Mouse (Mus musculus) right cerebral cortex, postnatal 10 days (tissue): ENCODE data around the gene Meis1.

ENCODE experiments used
- DNase-seq, 2 experiments: peaks; one replicate each; pipeline ENCODE4 v3.0.0; 2021; ENCODE audit warnings: low spot score in 2 of 2

Meis1 gene

DNA sequence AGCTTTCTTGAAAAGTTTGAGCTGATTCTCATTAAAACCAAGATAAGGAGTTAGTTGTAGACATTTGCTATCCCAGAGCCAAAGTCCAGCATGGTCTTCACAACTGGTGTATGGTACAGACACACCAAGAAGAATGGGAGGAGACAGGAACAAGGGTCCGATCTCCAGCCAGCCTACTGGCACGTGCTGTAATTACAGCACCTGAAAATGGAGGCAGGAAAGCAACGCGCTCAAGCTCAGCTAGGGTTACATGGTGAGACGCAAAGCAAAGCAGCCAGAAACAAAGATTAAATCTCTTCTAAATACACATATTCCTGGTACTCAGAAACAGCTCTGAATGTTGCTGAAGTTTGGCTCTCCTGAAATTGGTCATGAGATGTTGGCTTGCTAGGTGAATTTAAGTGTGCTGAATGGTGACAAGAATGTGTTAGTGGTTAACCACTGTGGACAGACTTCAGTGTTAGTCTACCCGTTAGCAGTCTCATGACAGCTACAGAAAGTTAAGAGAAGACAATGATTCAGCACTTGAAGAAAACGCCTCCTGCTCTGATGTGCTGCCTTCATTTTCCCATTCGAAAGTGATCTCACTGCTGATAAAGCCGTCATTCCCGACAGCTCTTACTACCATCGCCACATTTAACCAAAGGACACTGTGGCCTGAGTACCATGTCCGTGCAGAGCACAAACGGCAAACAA lies 70.0 kb downstream of the Meis1 start:
- DNase-seq: no peak

DNA sequence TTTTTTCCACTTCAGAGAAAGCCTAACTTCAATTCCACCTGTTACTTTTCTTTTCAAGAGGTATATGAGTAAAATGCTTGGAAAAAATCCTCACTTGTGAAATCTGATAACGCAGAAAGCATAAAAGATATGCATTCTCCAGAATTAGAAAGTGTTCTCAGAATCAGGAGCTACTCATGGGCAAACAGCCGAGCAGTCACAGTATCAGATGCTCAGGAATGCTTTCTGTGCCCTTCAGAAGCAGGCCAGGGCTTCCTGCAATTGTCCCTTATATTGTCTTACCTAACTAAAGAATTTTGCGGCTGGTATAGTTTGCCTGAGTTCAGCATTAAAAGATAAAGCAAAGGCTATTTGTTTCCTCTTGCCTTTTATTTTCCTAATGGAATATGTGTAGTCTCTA lies 71.4 kb downstream of the Meis1 start:
- DNase-seq: no peak

DNA sequence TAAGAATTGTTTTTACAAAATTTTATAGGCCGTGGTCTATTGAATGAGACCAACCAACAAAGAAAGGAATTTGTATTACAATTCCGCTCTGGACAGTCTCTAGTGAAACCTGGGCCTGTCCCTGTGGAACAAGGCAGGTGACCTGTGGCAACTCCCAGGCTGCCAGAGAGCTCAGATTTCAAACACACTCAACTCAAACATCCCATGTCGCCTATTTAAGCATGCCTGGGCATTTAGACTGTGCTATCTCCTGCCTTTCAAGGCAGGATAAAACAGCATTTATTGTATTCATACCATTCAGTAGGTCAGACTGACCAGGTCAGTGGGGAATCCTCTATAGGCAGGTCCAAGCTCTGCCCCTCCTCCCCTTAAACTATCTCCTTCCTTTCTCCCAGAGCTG lies 73.0 kb downstream of the Meis1 start:
- DNase-seq: no peak

DNA sequence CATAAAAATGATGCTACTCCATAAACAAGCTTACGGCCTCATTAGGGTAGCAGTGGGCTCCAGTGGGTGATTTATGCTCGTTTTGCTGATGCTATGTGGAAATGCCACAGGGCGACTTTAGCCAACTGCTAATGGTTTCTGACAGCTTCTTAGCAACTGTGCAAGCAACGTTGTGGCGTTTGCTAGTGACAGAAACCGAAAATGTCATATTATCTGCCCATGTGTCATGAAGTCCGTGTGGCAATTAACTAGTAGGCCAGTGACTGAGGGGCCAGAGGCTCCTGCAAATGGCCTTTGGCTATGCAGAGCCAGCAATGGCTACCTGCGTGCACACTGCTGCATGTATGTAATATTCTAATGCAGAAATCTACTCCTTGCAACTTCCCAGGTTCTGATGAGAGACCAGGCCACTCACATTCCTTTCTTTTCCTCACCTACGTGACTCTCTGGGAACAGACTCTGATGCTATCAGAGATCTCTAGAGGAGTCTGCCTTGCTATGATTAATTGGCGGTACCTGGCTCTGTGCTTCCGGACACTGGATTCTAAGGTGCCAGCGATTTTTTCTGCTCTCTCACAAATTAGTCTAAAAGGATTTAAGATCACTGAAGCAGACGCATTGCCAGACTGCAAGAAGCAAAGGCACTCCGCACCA lies 73.7 kb downstream of the Meis1 start:
- no peak for DNase-seq

DNA sequence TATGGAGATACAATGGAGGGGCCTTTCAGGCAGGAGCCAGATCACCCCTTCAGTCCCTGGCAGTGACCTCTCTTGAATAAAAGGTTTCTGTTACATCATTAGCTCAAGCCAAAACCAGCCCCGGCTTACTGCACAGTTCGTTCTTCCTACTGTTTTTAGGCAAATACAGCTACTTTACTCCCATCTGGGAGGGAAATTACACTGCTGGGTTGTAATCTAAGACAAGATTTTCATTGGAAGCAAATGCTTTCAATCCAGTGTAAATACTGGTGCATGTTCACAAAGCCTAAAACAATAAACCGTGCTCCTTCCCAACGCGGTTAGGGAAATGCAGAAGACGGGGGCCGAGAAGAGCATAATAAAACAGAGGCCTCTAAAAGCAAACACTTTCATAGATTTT lies 74.6 kb downstream of the Meis1 start:
- no peak for DNase-seq

DNA sequence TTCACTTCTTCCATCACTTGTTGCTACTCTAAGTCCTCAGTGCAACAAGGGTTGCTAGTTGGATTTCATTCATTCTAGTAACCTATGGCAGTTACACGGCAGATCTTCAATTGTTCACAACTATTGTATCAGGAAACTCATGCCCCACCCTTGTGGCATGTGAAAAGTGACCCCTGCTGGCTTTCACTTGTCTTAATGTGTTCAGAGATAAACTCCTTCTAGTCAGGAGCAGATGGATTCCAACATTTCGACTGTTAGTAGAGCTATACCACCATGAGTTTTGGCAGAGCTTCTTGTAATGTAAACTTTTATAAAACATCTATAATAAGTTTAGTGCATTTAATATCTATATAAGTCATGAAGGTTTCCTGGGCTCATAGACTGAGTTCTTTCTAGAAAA lies 75.8 kb downstream of the Meis1 start:
- no peak for DNase-seq

DNA sequence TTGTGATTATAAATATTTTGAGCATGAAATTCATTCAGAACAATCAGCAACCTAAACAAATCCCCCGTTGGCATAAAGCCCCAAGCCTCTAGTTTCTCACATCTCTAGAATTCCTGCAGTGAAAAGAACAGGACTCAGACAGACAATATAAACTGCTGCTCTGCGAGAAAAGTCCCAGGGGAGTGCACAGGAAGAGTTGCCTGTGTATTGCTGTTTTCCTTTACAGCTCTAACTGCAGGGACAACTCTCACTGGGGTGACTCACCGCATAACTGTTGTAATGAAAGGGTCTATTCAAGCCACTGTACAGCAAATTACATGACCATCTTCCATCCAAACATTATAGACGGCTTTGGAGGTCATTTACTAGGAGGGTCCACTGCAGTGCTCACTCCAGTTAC lies 77.9 kb downstream of the Meis1 start:
- no peak for DNase-seq

DNA sequence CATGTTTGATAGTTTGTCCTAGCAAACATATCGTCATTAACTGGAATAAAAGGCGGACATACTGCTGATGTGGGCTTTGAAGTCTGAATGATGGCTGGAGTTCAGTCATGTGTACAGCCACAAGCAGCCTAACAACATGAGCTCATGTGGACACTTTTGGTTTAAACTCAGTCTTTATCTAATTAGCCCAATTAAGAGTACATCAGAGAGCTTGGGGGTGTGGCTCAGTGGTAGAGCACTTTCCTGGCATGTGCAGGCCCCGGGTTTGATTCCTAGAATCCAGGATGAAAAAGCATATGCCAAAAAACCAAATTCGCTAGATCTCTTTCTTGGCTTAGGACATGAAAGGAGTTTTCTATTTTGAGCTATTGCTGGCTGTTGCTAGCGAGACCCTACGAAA lies 83.9 kb downstream of the Meis1 start:
- DNase-seq: no peak

DNA sequence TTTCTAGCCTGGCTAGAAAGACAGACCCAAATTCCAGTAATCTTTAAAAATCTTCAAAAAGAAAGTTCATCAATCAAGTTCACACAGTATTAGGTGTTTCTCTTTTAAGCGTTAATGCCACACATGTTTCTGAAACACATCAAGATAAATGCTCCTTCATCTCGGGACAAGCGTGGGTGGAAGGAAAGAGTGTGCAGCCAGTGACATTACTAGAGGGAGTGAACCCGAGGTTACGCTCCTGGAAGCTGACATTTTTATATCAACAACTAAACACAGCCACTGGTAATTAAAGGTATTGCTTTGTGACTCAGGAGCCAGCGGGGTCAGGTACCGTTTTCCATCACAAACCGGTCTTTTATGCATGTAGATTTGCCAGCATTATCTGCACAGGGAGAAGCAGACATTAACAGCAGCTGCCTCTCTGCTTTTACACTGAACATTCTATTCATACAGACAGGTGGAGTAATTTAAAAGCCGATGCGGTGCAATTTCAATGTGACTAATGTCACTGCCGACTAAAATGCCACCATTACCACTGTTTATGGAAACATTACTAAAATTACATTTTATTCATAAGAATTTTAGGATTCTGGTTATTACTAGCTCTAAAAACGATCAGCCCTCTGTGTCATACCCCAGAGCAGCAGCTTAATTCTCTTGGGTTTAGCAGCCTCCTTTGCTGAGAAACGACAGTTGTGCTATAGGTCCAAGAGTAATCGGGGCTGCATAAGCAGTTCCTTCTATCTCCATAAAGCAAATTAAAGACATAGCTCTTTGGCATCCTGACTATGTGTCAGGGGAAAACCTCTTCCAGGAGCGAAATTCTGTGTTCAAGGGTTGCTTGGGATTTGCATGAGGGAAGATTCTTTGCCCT lies 87.5 kb downstream of the Meis1 start:
- no peak for DNase-seq

DNA sequence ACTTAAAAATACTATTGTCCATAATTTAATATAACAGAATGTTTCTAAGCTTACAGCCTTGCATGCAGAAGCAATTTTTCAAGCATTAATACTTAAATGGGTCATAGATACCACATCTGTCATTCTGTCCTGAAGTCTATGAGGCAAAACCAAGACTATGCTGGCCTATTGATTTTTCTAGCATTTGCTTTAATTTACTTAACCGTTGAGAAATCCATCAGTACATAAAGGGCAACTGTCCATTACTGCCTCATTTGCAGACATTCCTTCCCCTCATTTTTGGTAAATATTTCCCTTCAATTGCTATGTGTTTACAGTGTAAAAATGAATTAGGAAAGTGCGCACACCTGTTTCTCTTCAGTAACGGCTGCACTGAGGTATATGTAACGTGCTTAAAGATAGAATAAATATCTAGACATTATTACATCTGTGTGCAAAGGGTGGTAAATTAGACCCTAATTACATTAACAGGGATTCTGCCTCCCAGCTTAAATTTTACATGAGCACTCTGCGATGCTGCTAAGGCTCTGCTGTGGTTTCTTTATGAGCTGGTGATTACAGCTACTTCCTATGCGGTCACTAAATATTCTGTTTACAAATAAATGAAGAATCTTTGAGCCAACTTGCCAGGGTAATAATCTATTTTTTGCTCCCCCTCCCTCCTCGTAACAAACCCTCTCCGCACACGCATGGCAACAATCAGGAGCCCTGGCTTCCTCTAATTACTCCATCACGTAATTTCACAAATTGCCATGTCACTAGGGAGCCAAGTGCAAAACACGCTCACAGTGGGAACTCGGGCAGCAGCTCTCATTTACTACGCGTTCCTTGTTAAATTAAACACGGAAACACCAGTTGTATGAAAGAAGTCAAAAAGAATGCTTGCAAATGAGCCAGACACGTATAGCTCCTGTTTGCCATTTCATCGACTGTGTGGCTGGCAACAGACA lies 88.7 kb downstream of the Meis1 start:
- DNase-seq: no peak

DNA sequence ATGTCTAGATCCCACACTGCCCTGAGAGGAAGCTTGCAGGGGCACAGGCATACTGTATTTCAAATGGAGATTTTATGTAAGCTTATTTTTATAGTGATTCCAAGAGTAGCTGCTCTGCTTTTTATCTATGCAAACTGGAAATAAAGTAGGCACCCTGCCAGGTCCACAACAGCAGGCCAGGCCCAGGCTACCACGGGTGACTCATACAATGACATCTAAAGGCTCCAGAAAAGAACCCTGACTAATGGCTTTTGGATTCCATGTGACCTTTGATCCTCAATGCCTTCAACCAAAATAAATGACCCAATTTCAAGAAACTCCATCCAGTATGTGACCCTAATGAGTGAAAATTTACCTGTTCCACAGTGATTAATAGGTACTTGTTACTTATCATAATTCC lies 91.4 kb downstream of the Meis1 start:
- DNase-seq: no peak

DNA sequence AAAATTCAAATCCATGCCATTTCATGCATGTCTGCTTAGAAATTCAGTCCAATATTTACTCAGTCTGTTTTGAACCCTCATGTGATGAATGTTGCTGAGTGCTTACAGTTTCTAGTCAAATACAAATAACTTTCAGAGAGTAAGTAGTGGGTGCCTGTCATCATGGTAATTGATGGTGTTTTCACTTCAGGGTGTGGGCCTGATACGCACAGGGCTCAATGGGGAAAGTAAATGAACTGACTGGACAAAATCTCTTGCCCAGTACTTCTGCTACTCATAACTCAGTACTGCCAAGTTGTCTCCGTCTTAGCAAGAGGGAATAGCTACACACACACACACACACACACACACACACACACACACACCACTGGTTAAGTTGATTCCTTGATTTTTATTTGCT lies 92.0 kb downstream of the Meis1 start:
- no peak for DNase-seq

DNA sequence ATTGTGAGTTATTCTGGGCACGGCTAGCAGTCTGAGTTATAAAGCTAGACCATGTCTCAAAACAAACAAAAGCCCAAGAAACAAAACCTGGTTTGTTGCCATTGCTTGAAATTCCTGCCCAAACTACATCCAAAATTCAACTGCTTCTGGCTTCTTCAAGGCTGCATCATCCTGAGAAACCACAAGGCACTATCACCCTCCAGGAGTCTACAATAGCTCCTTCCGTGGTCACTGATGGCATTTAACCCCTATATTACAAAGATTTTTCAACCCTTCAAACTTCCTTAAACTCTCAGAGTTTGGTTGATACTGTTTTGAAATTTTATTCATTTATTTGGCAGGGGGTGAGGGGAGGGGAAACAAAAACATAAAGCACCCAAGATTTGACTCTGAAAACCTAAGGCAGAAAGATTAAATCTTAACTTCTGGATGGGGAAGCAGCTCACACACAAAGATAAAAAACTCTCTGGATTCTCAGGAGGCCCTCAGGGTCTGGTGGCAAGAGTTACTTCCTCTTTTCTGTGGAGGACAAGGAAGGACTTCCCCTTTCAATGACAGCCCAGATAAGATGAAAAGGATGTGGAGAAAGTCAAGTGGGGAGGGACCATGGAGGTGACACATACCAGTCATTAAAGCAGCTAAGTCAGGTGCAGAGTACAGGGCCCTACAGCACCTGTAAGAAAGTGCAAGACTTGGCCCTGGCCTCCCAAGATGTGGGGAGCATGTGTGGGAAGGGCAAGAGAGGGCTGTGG lies 94.0 kb downstream of the Meis1 start:
- no peak for DNase-seq

DNA sequence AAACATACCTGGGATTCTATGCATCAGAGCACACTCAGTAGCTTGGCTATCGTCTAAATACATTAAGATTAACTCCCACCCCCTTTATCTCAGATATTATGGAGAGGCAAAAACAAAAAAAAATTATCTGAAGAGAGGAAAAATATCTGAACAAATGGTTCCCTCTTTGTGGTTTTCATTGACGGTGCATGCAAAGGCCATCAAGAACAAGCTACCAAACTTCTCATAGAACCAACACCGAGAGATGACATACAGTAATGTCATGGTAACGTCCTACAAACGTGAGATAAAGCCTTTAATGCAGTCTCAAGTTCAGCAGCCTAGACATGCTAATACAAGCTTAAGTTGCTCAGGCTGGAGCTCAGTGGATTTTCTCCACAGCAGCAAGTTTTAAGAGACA lies 95.5 kb downstream of the Meis1 start:
- no peak for DNase-seq

DNA sequence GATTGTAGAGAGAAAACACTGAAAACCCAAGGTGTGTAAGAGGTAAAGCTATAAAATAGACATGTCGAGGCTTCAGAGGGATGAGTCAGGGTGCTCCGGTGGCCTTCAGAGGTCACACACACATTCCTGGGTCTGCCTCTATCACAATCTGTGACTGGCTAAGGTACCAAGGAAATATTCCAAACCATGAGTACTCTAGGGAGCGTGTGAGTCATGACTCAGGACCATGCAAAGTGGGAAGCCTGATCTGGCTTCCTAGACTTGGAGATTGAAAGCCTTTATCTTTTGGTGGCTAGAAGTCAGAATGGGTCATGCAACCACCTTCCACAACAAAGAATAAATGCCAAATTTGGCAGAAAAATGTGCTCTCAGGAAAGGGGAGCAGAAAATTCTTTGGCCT lies 98.1 kb downstream of the Meis1 start:
- no peak for DNase-seq

DNA sequence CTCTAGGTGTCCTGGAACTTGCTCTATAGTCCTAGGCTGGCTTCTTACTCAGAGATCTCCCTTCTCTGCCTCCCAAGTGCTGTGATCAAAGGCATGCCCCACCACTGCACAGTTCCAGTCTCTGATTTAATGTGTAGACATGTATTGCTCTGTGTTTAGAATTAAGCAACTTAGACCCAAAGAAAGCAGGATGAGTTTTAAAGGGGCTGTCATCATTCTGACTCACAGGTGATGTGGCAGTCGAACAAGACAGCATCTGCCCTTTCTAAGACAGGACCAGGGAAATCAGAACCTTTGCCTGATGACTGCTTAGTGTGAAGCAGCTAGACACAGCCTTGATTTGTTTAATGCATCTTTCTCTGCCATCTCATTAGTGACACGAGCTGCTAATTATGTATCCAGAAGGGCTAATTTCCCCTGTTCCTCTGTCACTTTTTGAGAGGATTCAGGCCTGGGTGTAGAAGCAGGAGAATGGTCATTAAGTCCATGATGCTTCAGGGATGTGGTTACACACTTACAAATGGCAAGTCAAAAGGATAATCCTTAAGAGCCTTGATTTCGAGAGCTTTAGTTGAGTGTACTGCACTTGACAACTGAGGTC lies 99.5 kb downstream of the Meis1 start:
- DNase-seq: no peak

DNA sequence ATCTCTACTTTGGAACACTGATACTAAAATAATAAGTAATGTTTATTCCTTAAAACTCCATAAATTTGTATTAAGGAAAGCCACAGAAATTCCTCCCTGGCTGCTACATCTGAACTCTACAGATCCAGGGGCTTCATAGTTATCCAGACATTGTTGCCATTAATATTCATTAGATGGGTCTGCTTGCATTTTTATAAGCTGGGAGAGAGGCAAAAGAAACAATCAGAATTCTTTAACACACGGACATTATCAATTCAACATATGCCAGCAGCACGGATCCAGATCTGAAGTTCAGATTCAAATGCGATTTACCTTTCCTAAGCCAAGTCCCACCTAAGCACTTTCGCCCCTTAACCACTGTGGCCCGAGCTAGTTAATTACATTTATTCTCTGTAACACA lies 100.9 kb downstream of the Meis1 start:
- DNase-seq: no peak

DNA sequence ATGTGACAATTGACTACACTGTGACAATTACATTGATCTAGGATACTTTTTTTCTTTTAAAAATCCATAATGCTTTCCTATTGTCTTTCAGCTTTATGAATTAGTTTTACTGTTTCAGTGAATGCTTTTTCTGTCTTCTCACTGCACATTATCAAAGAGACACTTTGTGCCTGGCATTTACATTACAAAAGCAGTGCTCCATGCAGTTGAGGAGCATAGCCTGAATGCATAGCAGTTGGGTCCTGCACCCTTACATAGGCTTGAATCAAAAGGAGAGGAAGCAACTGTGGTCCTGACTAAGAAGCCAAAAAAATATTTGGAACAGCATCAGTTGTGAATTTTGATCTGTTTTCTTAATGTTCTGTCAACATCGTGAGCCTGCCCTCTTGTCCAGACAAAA lies 105.5 kb downstream of the Meis1 start:
- no peak for DNase-seq

DNA sequence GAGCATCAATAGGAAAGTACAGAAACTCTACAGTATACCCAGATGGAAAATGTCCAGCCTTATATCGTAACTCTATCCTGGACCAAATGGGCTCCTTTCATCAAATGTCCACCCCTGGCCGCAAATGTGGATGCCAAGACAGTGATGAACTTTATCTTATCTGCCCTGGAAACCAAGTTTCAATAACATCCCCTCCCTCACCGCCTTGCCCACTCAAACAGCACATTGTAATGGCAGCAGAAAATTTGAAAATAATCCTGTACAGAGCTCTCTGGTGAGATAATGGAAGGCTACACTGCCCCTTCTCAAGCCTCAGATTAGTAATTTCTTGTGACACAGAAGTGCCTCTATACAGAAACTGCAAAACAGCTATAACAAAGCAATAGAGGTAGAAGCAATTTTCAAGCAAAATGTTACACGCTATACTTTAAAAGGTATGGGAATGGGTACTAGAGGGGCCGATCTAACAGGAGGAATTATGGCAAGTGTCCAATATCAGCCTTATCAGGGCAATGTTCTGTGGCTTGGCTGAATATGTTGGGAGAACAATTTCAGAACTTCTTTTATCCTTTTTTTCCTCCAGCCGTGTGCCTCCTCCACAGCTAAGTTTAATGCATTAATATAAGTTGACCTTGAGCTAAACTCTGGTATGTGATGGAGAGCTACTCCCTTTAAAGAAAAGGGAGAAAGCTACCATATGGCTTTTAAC lies 106.3 kb downstream of the Meis1 start:
- DNase-seq: no peak

DNA sequence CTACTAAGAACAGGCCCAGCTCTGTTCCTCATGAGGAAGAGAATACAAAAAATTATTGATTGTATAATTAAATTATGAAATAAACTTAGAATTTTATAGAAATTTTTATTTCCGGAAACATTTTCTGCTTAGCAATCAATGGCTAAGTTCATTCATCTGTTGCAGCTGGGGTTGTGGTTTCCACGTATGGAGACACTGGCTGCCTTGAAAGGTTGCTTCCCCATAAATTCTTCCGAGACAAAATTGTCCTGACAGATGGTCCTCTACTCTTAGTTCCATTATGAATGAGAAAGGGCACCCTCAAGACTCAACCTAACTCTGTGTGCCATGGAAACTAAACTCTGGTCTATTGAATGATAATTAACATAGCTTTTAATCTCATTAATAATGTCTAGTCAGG lies 111.9 kb downstream of the Meis1 start:
- DNase-seq: no peak
